Mouse (Mus musculus): ENCODE results near the gene Lef1.

Lef1 gene

GRCm38 (mm10) chr3:131139345-131140090, 29.2 kb downstream of the Lef1 start:
- DNase-seq (ENCODE audit: low read depth, low spot score), result no peak

- no peak for DNase-seq (ENCODE audit: low read depth, low spot score)
Measured at GRCm38 (mm10) chr3:131140091-131140462, 29.8 kb downstream of the Lef1 start.

GRCm38 (mm10) chr3:131141546-131141945, 31.3 kb downstream of the Lef1 start:
- DNase-seq (ENCODE audit: low read depth, low spot score), result no peak

- DNase-seq (ENCODE audit: low read depth, low spot score), result no peak
Measured at GRCm38 (mm10) chr3:131144250-131144649, 34.0 kb downstream of the Lef1 start.

GRCm38 (mm10) chr3:131152921-131153320, 42.6 kb downstream of the Lef1 start:
- no peak for DNase-seq (ENCODE audit: low read depth, low spot score)

- DNase-seq (ENCODE audit: low read depth, low spot score), result no peak
Measured at GRCm38 (mm10) chr3:131153896-131154295, 43.6 kb downstream of the Lef1 start.

GRCm38 (mm10) chr3:131154576-131154975, 44.3 kb downstream of the Lef1 start:
- no peak for DNase-seq (ENCODE audit: low read depth, low spot score)

- no peak for DNase-seq (ENCODE audit: low read depth, low spot score)
Measured at GRCm38 (mm10) chr3:131155066-131155465, 44.8 kb downstream of the Lef1 start.

GRCm38 (mm10) chr3:131155657-131156056, 45.4 kb downstream of the Lef1 start:
- no peak for DNase-seq (ENCODE audit: low read depth, low spot score)

GRCm38 (mm10) chr3:131156377-131156776, 46.1 kb downstream of the Lef1 start:
- DNase-seq (ENCODE audit: low read depth, low spot score), result no peak

- DNase-seq (ENCODE audit: low read depth, low spot score), result no peak
Measured at GRCm38 (mm10) chr3:131157471-131157870, 47.2 kb downstream of the Lef1 start.

- no peak for DNase-seq (ENCODE audit: low read depth, low spot score)
Measured at GRCm38 (mm10) chr3:131159204-131159760, 49.0 kb downstream of the Lef1 start.

GRCm38 (mm10) chr3:131159881-131160615, 49.8 kb downstream of the Lef1 start:
- DNase-seq (ENCODE audit: low read depth, low spot score), result no peak

- DNase-seq (ENCODE audit: low read depth, low spot score), result no peak
Measured at GRCm38 (mm10) chr3:131160921-131161320, 50.6 kb downstream of the Lef1 start.

GRCm38 (mm10) chr3:131167731-131168130, 57.5 kb downstream of the Lef1 start:
- DNase-seq (ENCODE audit: low read depth, low spot score), result no peak

- DNase-seq (ENCODE audit: low read depth, low spot score), result no peak
Measured at GRCm38 (mm10) chr3:131169161-131169560, 58.9 kb downstream of the Lef1 start.

GRCm38 (mm10) chr3:131170099-131170643, 59.9 kb downstream of the Lef1 start:
- no peak for DNase-seq (ENCODE audit: low read depth, low spot score)

- DNase-seq (ENCODE audit: low read depth, low spot score), result no peak
Measured at GRCm38 (mm10) chr3:131171292-131171960, 61.2 kb downstream of the Lef1 start.

- no peak for DNase-seq (ENCODE audit: low read depth, low spot score)
Measured at GRCm38 (mm10) chr3:131172293-131172692, 62.0 kb downstream of the Lef1 start.

- DNase-seq (ENCODE audit: low read depth, low spot score), result no peak
Measured at GRCm38 (mm10) chr3:131181006-131181405, 70.7 kb downstream of the Lef1 start.

- no peak for DNase-seq (ENCODE audit: low read depth, low spot score)
Measured at GRCm38 (mm10) chr3:131182158-131182557, 71.9 kb downstream of the Lef1 start.

- no peak for DNase-seq (ENCODE audit: low read depth, low spot score)
Measured at GRCm38 (mm10) chr3:131186193-131186592, 75.9 kb downstream of the Lef1 start.
